Mouse (Mus musculus): Measurements from ENCODE around the gene Dalrd3. TPM values are rescaled to one million over a fixed set of nuclear protein-coding genes. Genes with fewer than 3 reads are reported as not detected.

Gene Dalrd3
- polyA plus RNA-seq, 1 experiment from 2014 or later = 44.9 TPM

DNA sequence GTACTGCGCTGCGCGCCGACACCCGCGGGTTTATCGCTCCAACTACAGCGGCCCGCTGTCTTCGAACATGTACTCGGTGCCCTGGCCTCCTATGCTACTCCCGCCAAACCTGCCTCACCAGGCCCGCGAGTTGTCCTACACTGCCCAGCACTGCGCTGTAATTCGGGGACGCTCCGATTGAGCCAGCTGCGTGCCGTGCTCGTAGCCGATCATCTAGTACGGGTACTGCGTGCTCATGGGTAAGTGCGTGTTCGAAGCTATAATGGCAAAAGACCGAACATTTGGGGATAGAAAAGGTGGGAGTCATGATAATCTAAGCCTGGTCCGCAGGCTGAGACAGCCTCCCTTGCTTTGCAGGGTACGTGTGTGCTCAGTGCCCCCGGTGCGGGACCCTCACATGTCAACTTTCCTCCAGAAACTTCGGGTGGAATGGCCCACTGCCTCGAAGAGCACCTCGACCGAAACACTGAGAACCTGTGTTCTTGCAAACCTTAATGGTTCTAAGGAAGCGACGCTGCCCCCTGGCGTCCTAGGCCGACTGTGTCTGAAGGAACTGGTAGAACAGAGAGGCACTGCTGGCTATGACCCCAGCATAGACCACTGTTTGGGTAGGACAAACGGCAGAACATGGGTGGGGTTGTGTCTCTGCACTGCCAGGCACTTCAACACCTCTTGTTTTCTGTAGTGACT, 666 bp downstream of the Dalrd3 start:
- 0 out of 2 replicates have a peak, but pooled peaks have one; percentile 0 for ATAC-seq (ENCODE audit: low FRiP score, low TSS enrichment)

DNA sequence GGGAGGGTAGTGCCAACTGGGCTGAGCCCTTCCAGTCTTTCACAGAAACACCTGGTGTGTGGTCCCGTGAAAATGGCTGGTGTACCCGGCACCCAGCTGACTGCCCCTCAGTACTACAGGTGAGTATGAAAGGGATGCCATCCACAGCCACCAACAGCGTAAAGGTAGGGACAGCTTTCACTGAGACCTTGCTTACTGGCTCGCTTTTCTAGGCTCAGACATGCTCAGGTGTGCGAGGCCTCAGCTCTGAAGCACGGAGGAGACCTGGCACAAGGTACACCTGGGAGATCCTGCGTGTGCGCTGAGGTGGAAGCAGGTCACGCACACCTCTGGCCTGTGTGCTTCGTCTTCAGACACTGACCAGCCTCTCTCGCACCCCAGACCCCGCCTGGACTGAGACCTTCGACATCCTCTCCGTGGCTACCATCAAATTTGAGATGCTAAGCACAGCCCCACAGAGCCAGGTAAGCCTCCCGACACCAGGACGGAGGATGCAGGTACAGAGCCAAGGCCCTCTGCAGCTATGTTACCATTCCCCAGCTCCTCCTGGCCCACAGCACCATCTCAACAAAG, 1.8 kb downstream of the Dalrd3 start:
- H3K9me3 ChIP-seq (ENCODE audit: control insufficient read depth, low read length) = no peaks in the 10 kb centered on the region
- H3K9ac ChIP-seq (ENCODE audit: low read length) = no peak overlapping the region
- H3K27ac ChIP-seq (replicated peaks) = no peak overlapping the region
- no peak overlapping the region for H3K4me2 ChIP-seq (replicated peaks; ENCODE audit: low read depth)
- H3K36me3 ChIP-seq (ENCODE audit: control insufficient read depth, insufficient read depth, low read length) = peaks cover 21% of the 10 kb centered on the region
- DNase-seq (ENCODE audit: low spot score) (no peak), ATAC-seq (ENCODE audit: low FRiP score, low TSS enrichment) (no peak)
- H3K4me3 ChIP-seq (ENCODE audit: low read depth, low read length) = no peak overlapping the region
- TF ChIP-seq CTCF (IDR thresholded peaks at IDR 0.05; ENCODE audit: low read depth) (no peak), EP300 (optimal IDR thresholded peaks at IDR 0.05) (no peak)
- H3K4me1 ChIP-seq (replicated peaks; ENCODE audit: control insufficient read depth, insufficient read depth) = peaks cover 3% of the 10 kb centered on the region
- 92% methylated on average over 16 of the region's 16 CpGs for WGBS
- no peaks in the 10 kb centered on the region for H3K27me3 ChIP-seq (ENCODE audit: control insufficient read depth, insufficient read depth, low read length)

More for the DNA sequence above, 666 bp downstream of the Dalrd3 start:
- TF ChIP-seq CTCF (IDR thresholded peaks at IDR 0.05; ENCODE audit: low read depth) (peak; percentile 80), EP300 (optimal IDR thresholded peaks at IDR 0.05) (no peak)
- peak; percentile 88 for DNase-seq (ENCODE audit: low spot score)
- Histone ChIP-seq H3K4me2 (replicated peaks; ENCODE audit: low read depth) (peak overlapping the region; percentile 100), H3K4me1 (replicated peaks; ENCODE audit: control insufficient read depth, insufficient read depth) (peaks cover 5% of the 10 kb centered on the region), H3K9ac (ENCODE audit: low read length) (peak overlapping the region; percentile 64), H3K27me3 (ENCODE audit: control insufficient read depth, insufficient read depth, low read length) (no peaks in the 10 kb centered on the region), H3K9me3 (ENCODE audit: control insufficient read depth, low read length) (no peaks in the 10 kb centered on the region), H3K27ac (replicated peaks) (peak overlapping the region; percentile 45; the same call in 1 of the 2 replicates), H3K36me3 (ENCODE audit: control insufficient read depth, insufficient read depth, low read length) (peaks cover 19% of the 10 kb centered on the region), H3K4me3 (ENCODE audit: low read depth, low read length) (peak overlapping the region; percentile 68)
- WGBS = 1% methylated on average over 40 of the region's 40 CpGs

DNA sequence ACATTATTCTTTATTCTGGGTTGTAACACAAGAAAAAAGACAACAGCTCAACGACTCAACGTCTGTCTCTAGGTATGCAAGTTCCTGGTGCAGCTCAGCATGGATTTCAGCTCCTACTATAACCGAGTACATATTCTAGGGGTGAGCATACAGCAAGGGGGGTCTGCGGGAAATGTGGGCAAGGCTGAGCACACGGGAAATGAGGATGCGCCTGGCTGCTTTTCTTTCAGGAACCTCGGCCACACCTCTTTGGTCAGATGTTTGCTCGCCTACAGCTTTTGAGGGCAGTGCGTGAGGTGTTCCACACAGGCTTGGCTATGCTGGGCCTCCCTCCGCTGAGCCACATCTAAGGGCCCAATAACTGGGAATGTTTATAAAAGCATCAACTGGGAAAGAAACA, 2.6 kb downstream of the Dalrd3 start:
- DNase-seq (ENCODE audit: low spot score) = no peak
- Histone ChIP-seq H3K27me3 (ENCODE audit: control insufficient read depth, insufficient read depth, low read length) (no peaks in the 10 kb centered on the region), H3K36me3 (ENCODE audit: control insufficient read depth, insufficient read depth, low read length) (peaks cover 21% of the 10 kb centered on the region), H3K4me1 (replicated peaks; ENCODE audit: control insufficient read depth, insufficient read depth) (peaks cover 3% of the 10 kb centered on the region), H3K4me3 (ENCODE audit: low read depth, low read length) (no peak overlapping the region), H3K27ac (replicated peaks) (no peak overlapping the region), H3K9ac (ENCODE audit: low read length) (no peak overlapping the region), H3K9me3 (ENCODE audit: control insufficient read depth, low read length) (no peaks in the 10 kb centered on the region), H3K4me2 (replicated peaks; ENCODE audit: low read depth) (no peak overlapping the region)
- no peak for TF ChIP-seq EP300 (optimal IDR thresholded peaks at IDR 0.05)
- TF ChIP-seq CTCF (IDR thresholded peaks at IDR 0.05; ENCODE audit: low read depth) = no peak
- WGBS = 69% methylated on average over 10 of the region's 10 CpGs
- ATAC-seq (ENCODE audit: low FRiP score, low TSS enrichment) = no peak

DNA sequence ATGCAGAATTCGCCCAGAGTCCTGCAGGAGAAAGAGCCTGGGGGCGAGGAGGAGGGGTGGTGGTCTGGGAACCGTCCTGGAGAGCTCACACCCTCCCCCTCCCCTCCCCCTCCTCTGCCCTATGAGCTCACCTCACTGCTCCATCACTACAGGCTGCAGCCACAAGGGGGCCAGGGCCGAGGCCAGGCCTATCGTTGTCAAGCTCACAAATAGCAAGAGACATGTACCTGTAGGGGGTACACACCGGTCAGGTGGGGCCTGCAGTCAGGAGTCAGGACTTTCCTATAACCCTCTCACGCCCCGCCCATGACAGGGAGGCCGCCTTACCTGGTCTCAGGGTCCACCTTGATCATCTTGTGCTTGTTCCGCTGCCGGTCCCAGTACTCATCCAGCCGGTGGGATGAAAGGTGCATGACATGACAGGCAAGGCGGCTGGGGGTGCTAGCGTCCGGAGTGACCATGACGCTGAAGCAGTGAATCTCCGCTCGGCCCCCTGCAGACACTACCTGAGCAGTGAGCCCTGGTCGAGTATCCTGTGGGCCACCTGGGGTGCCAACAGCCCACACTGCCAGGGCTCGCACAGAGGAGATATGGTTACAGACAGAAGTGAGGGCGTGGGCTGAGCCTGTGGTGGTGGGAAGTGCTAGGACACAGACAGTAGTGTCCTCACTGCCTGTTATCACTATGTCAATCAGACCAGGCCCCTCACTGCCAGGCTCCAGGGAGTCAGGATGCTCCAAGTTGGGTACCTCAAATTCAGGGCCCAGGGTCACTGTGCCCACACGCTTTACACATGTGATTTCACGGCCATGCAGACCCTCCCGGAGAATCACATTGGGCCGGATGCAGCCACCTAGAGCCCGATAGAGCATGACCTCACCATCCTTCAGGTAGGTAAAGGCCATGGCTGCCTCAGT, 4.3 kb downstream of the Dalrd3 start:
- Histone ChIP-seq H3K36me3 (ENCODE audit: control insufficient read depth, insufficient read depth, low read length) (peaks cover 21% of the 10 kb centered on the region), H3K27ac (replicated peaks) (no peak overlapping the region), H3K4me2 (replicated peaks; ENCODE audit: low read depth) (no peak overlapping the region), H3K4me3 (ENCODE audit: low read depth, low read length) (no peak overlapping the region), H3K27me3 (ENCODE audit: control insufficient read depth, insufficient read depth, low read length) (no peaks in the 10 kb centered on the region), H3K9ac (ENCODE audit: low read length) (no peak overlapping the region), H3K4me1 (replicated peaks; ENCODE audit: control insufficient read depth, insufficient read depth) (0 out of 2 replicates have a peak, but pooled peaks cover 2% of the 10 kb centered on the region), H3K9me3 (ENCODE audit: control insufficient read depth, low read length) (no peaks in the 10 kb centered on the region)
- DNase-seq (ENCODE audit: low spot score) (peak; percentile 85), ATAC-seq (ENCODE audit: low FRiP score, low TSS enrichment) (0 out of 2 replicates have a peak, but pooled peaks have one; percentile 10)
- 58% methylated on average over 26 of the region's 26 CpGs for whole genome bisulfite sequencing
- TF ChIP-seq EP300 (optimal IDR thresholded peaks at IDR 0.05) = no peak
- TF ChIP-seq CTCF (IDR thresholded peaks at IDR 0.05; ENCODE audit: low read depth) = peak; percentile 80

DNA sequence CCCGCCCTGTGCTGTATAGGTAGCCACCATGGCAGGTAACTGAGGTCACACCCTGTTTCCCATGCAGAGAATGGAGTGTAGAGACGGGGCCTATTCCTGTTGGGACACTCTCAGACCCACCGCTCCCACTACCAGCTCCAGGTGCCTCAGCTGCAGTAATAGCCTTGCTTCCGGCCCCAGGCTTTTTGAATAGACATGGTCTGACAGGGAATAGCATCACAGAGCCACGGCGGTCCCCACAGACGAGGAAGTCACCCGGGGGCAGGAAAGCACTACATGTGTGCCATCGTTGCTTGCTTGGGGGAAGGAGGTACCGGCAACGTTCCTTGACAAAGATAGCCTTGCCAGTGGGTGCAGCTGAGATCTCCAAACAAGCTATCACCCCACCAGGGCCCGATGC, 5.2 kb downstream of the Dalrd3 start:
- ATAC-seq (ENCODE audit: low FRiP score, low TSS enrichment) (no peak), DNase-seq (ENCODE audit: low spot score) (no peak)
- Histone ChIP-seq H3K9me3 (ENCODE audit: control insufficient read depth, low read length) (no peaks in the 10 kb centered on the region), H3K9ac (ENCODE audit: low read length) (no peak overlapping the region), H3K4me2 (replicated peaks; ENCODE audit: low read depth) (no peak overlapping the region), H3K27me3 (ENCODE audit: control insufficient read depth, insufficient read depth, low read length) (no peaks in the 10 kb centered on the region), H3K4me1 (replicated peaks; ENCODE audit: control insufficient read depth, insufficient read depth) (0 out of 2 replicates have a peak, but pooled peaks cover 2% of the 10 kb centered on the region), H3K4me3 (ENCODE audit: low read depth, low read length) (no peak overlapping the region), H3K36me3 (ENCODE audit: control insufficient read depth, insufficient read depth, low read length) (peaks cover 21% of the 10 kb centered on the region), H3K27ac (replicated peaks) (no peak overlapping the region)
- no peak for TF ChIP-seq EP300 (optimal IDR thresholded peaks at IDR 0.05)
- no peak for TF ChIP-seq CTCF (IDR thresholded peaks at IDR 0.05; ENCODE audit: low read depth)
- 93% methylated on average over 12 of the region's 12 CpGs for WGBS
